Mouse (Mus musculus) frontal cortex, adult (tissue): ENCODE data around the gene Sh2d3c.

Experiments
- ATAC-seq: cut with Nextera tagmentation; 2 replicates; pipeline ENCODE4 v1.9.2; 2017; ENCODE audit warnings: mild to moderate bottlenecking, moderate library complexity, mixed read lengths; ENCODE audit not compliant: low TSS enrichment

Sh2d3c gene

GRCm38 (mm10) chr2:32788581-32788980 lies 67.7 kb downstream of the Sh2d3c start:
- no peak for ATAC-seq

GRCm38 (mm10) chr2:32791297-32791696 lies 70.4 kb downstream of the Sh2d3c start:
- ATAC-seq = no peak

- ATAC-seq = no peak
Measured at GRCm38 (mm10) chr2:32795748-32796418, 75.0 kb downstream of the Sh2d3c start.

GRCm38 (mm10) chr2:32798251-32798962 lies 77.6 kb downstream of the Sh2d3c start:
- ATAC-seq = peak; percentile 75
